Mouse (Mus musculus) stomach, postnatal 0 days (tissue): ENCODE measurements at regions not wholly inside any gene's neighbourhood (a gene's known extent, or its start where the extent isn't known, plus 50 kb on each side); places are given as distances from the start of the nearest gene placed in this dataset.

Source experiments
- ATAC-seq: fragments of 200-750 bp; cut with Nextera tagmentation; 2 replicates; pipeline ENCODE4 v1.8.0; 2017; ENCODE audit not compliant: low FRiP score, low TSS enrichment
- DNase-seq: peaks from one replicate; pipeline ENCODE4 v3.0.0-alpha.2; 2016; ENCODE audit warnings: low spot score
- H3K27ac ChIP-seq: fragments of 300-500 bp; sonication (generic); replicated peaks from 2 replicates; pipeline ENCODE4 v1.5.1; 2014; ENCODE audit warnings: mild to moderate bottlenecking, control low read depth
- H3K27me3 ChIP-seq: fragments of 300-500 bp; sonication (generic); 2 replicates; pipeline ENCODE4 v1.6.1; 2014; ENCODE audit warnings: low read length; ENCODE audit not compliant: control insufficient read depth, insufficient read depth
- H3K36me3 ChIP-seq: fragments of 300-500 bp; sonication (generic); 2 replicates; pipeline ENCODE4 v1.6.1; 2014; ENCODE audit warnings: low read length, mixed read lengths; ENCODE audit not compliant: control insufficient read depth, insufficient read depth
- H3K4me1 ChIP-seq: fragments of 300-500 bp; sonication (generic); replicated peaks from 2 replicates; pipeline ENCODE4 v1.6.1; 2014; ENCODE audit warnings: antibody characterized with exemption; ENCODE audit not compliant: control insufficient read depth, insufficient read depth
- H3K4me2 ChIP-seq: fragments of 300-500 bp; sonication (generic); replicated peaks from 2 replicates; pipeline ENCODE4 v1.6.1; 2014; ENCODE audit warnings: low read depth, mild to moderate bottlenecking, control low read depth, moderate library complexity
- H3K4me3 ChIP-seq: fragments of 300-500 bp; sonication (generic); 2 replicates; pipeline ENCODE4 v1.5.1; 2014; ENCODE audit warnings: low read depth, low read length, control low read depth
- H3K9ac ChIP-seq: fragments of 300-500 bp; sonication (generic); 2 replicates; pipeline ENCODE4 v1.6.1; 2014; ENCODE audit warnings: mild to moderate bottlenecking, low read length, control low read depth, mixed read lengths
- H3K9me3 ChIP-seq: fragments of 300-500 bp; sonication (generic); 2 replicates; pipeline ENCODE4 v1.6.1; 2016; ENCODE audit warnings: low read length; ENCODE audit not compliant: control insufficient read depth
- CTCF ChIP-seq: IDR thresholded peaks from 2 replicates; pipeline ENCODE4 v1.5.1; 2016; ENCODE audit warnings: antibody characterized with exemption, low read depth, mild to moderate bottlenecking, moderate library complexity
- EP300 ChIP-seq: optimal IDR thresholded peaks from 2 replicates; pipeline ENCODE3; 2016; ENCODE audit warnings: antibody characterized with exemption
- WGBS: fragments of 180-500 bp; shearing (Covaris S2); extraction: QIAGEN DNeasy Blood & Tissue Kit; methylation state at CpG from one replicate; pipeline ENCODE4 v1.1.7; 2014; 5-methylcytosine and 5-hydroxymethylcytosine counted together

GRCm38 (mm10) chr14:120675752-120676151 is 197.5 kb downstream of the Rap2a start:
- Histone ChIP-seq H3K27me3 (no peaks in the 10 kb centered on the region), H3K27ac (no peak overlapping the region), H3K4me1 (no peaks in the 10 kb centered on the region), H3K4me3 (no peak overlapping the region), H3K4me2 (no peak overlapping the region), H3K9me3 (no peaks in the 10 kb centered on the region), H3K36me3 (no peaks in the 10 kb centered on the region), H3K9ac (no peak overlapping the region)
- ATAC-seq (no peak), DNase-seq (no peak)
- TF ChIP-seq CTCF (no peak), EP300 (no peak)
- WGBS = 66% methylated on average over 2 of the region's 2 CpGs

GRCm38 (mm10) chr14:120678533-120678932 is 200.3 kb downstream of the Rap2a start:
- no peak for TF ChIP-seq CTCF
- TF ChIP-seq EP300 = no peak
- Histone ChIP-seq H3K4me1 (no peaks in the 10 kb centered on the region), H3K4me3 (no peak overlapping the region), H3K36me3 (no peaks in the 10 kb centered on the region), H3K9ac (no peak overlapping the region), H3K4me2 (no peak overlapping the region), H3K27ac (no peak overlapping the region), H3K9me3 (no peaks in the 10 kb centered on the region), H3K27me3 (no peaks in the 10 kb centered on the region)
- 86% methylated on average over 9 of the region's 9 CpGs for whole genome bisulfite sequencing
- no peak for DNase-seq
- no peak for ATAC-seq

- H3K36me3 ChIP-seq = no peaks in the 10 kb centered on the region
- ATAC-seq (no peak), DNase-seq (no peak)
- no peaks in the 10 kb centered on the region for H3K9me3 ChIP-seq
- no peak overlapping the region for H3K9ac ChIP-seq
- no peaks in the 10 kb centered on the region for H3K27me3 ChIP-seq
- TF ChIP-seq EP300 (no peak), CTCF (peak; percentile 9; the same call in 1 of the 2 replicates)
- 80% methylated on average over 2 of the region's 2 CpGs for WGBS
- H3K4me2 ChIP-seq = no peak overlapping the region
- H3K4me1 ChIP-seq = no peaks in the 10 kb centered on the region
- no peak overlapping the region for H3K4me3 ChIP-seq
- H3K27ac ChIP-seq = no peak overlapping the region
Observed at GRCm38 (mm10) chr14:120679072-120679471, 200.8 kb downstream of the Rap2a start.

- ATAC-seq (no peak), DNase-seq (no peak)
- Histone ChIP-seq H3K27ac (0 out of 2 replicates have a peak overlapping the region, but pooled peaks have one; percentile 13), H3K9me3 (no peaks in the 10 kb centered on the region), H3K36me3 (no peaks in the 10 kb centered on the region), H3K27me3 (no peaks in the 10 kb centered on the region), H3K4me3 (no peak overlapping the region), H3K9ac (no peak overlapping the region), H3K4me2 (no peak overlapping the region), H3K4me1 (no peaks in the 10 kb centered on the region)
- WGBS = 53% methylated on average over 2 of the region's 2 CpGs
- no peak for TF ChIP-seq EP300
- no peak for TF ChIP-seq CTCF
Observed at GRCm38 (mm10) chr14:120680272-120680671, 202.0 kb downstream of the Rap2a start.

- ATAC-seq = no peak
- WGBS = 62% methylated on average over 4 of the region's 4 CpGs
- no peak overlapping the region for H3K4me3 ChIP-seq
- no peak overlapping the region for H3K9ac ChIP-seq
- H3K9me3 ChIP-seq = no peaks in the 10 kb centered on the region
- DNase-seq = no peak
- H3K36me3 ChIP-seq = no peaks in the 10 kb centered on the region
- TF ChIP-seq CTCF = no peak
- TF ChIP-seq EP300 = no peak
- H3K4me2 ChIP-seq = no peak overlapping the region
- no peaks in the 10 kb centered on the region for H3K27me3 ChIP-seq
- H3K27ac ChIP-seq = no peak overlapping the region
- H3K4me1 ChIP-seq = no peaks in the 10 kb centered on the region
Observed at GRCm38 (mm10) chr14:120685263-120685662, 207.0 kb downstream of the Rap2a start.

- Histone ChIP-seq H3K4me1 (no peaks in the 10 kb centered on the region), H3K27me3 (no peaks in the 10 kb centered on the region), H3K9ac (no peak overlapping the region), H3K9me3 (no peaks in the 10 kb centered on the region), H3K27ac (no peak overlapping the region), H3K4me3 (no peak overlapping the region), H3K36me3 (no peaks in the 10 kb centered on the region), H3K4me2 (no peak overlapping the region)
- WGBS = 84% methylated on average over 7 of the region's 7 CpGs
- DNase-seq (no peak), ATAC-seq (no peak)
- TF ChIP-seq EP300 = no peak
- no peak for TF ChIP-seq CTCF
Observed at GRCm38 (mm10) chr14:120685877-120686276, 207.6 kb downstream of the Rap2a start.
